Mouse (Mus musculus) spleen, adult 2 months (tissue): ENCODE data around the gene C87436. TPM values are rescaled to one million over a fixed set of nuclear protein-coding genes. Genes with fewer than 3 reads are reported as not detected.
A peak's percentile ranks its signal among the peaks of the same experiment; 100 is the strongest.

Experiments used
- DNase-seq, 2 experiments: peaks; one replicate each; pipeline versions ENCODE4 v3.0.0 to v3.0.0-alpha.2; 2012 to 2021; ENCODE audit warnings: low spot score in 2 of 2, low read depth in 1 of 2
- H3K27ac ChIP-seq: fragments of 200-500 bp; 2 replicates; pipeline ENCODE4 v1.5.1; 2012; ENCODE audit warnings: low read length, inconsistent platforms; ENCODE audit not compliant: insufficient read depth
- H3K27me3 ChIP-seq: fragments of 200-500 bp; 2 replicates; pipeline ENCODE4 v1.6.1; 2012; ENCODE audit warnings: mild to moderate bottlenecking, moderate library complexity, low read length, inconsistent platforms; ENCODE audit not compliant: control insufficient read depth, insufficient read depth
- H3K36me3 ChIP-seq: fragments of 200-500 bp; 2 replicates; pipeline ENCODE4 v1.6.1; 2012; ENCODE audit warnings: mild to moderate bottlenecking, low read length, inconsistent platforms; ENCODE audit not compliant: control insufficient read depth, insufficient read depth
- H3K4me1 ChIP-seq: fragments of 200-500 bp; 2 replicates; pipeline ENCODE4 v1.6.1; 2011; ENCODE audit warnings: inconsistent platforms; ENCODE audit not compliant: control insufficient read depth, insufficient read depth, insufficient read length
- H3K4me3 ChIP-seq: fragments of 200-500 bp; 2 replicates; pipeline ENCODE4 v1.5.1; 2011; ENCODE audit warnings: mild to moderate bottlenecking, inconsistent platforms; ENCODE audit not compliant: insufficient read depth, insufficient read length; ENCODE audit errors: extremely low read depth
- CTCF ChIP-seq: fragments of 200-500 bp; IDR thresholded peaks from 2 replicates; pipeline ENCODE4 v1.5.1; 2011; ENCODE audit warnings: mild to moderate bottlenecking, inconsistent platforms; ENCODE audit not compliant: insufficient read depth, insufficient read length, insufficient replicate concordance; ENCODE audit errors: extremely low read depth
- POLR2A ChIP-seq: fragments of 200-500 bp; IDR thresholded peaks from 2 replicates; pipeline ENCODE4 v1.6.1; 2011; ENCODE audit warnings: low read depth, low read length, inconsistent platforms
- WGBS: fragments of 180-500 bp; shearing (Covaris S2); methylation state at CpG from one replicate; pipeline ENCODE4 v1.1.7; 2018; 5-methylcytosine and 5-hydroxymethylcytosine counted together
- polyA plus RNA-seq: library from polyadenylated mRNA; depleted of rRNA; stranded (reverse); fragments of >200 nt; gene quantifications from 2 replicates; pipeline ENCODE4 v1.2.3, GENCODE M21; 2012

C87436 gene
- polyA plus RNA-seq, 1 experiment: 9.5 TPM

DNA sequence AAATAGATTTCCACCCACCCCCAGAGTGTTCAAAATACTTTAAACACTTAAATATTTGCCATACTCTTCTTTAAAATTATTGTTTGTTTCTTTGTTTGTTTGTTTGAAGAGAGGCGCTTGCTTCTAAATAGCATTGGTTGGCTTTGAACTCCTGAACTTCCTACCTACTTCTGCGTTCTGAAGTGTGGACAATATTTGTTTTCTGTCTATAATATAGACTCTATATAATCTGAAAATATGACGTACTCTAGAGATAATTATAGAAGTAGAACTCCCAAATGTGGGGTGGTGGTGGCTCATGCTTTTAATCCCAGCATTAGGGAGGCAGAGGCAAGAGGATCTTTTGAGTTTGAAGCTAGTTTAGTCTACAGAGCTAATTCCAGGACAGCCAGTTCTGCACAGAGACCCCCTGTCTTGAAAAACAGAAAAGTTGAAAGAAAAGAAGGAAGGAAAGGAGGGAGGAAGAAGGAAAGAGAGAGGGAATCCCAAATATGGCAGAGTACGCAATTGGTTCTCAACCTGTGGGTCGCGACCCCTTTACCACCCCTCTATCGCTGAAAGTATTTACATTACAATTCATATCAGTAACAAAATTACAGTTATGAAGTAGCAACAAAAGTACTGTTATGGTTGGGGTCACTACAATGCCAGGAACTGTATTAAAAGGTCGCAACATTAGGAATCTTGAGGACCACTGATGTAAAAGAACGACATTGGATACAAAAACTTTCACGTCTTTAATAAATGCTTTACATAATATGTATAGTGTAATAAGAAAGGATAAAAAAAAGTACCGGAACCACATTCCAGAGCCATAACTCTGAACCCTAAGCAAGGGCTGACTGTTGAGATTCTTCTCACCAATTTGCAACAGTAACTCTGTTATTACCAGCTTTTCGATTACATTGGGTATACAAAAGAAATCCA lies 35.2 kb upstream of the C87436 start:
- H3K27ac ChIP-seq: no peak overlapping the region
- DNase-seq: no peak
- peaks cover 3% of the 10 kb centered on the region; the same call in 1 of the 2 replicates for H3K36me3 ChIP-seq
- no peak for TF ChIP-seq CTCF
- no peak for TF ChIP-seq POLR2A
- no peak overlapping the region for H3K4me3 ChIP-seq
- no peaks in the 10 kb centered on the region for H3K27me3 ChIP-seq
- H3K4me1 ChIP-seq: peaks cover 3% of the 10 kb centered on the region; the same call in 1 of the 2 replicates
- 53% methylated on average over 12 of the region's 12 CpGs for WGBS

DNA sequence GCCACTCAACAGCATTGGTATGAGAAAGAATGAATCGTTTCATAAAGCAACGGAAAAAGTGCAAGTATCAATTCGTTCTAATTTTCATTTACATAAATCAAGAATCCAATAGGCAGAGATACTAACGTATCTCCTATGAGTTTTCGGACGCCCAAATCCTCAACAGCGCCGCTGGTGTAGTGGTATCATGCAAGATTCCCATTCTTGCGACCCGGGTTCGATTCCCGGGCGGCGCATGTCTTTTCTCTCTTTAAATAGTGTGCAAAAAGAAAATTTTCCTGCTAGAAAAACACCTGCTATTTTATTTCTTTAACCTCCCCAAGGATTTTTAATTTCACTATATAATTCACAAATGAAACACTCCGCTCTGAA lies 34.5 kb upstream of the C87436 start:
- Histone ChIP-seq H3K4me1 (peaks cover 3% of the 10 kb centered on the region; the same call in 1 of the 2 replicates), H3K27ac (no peak overlapping the region), H3K36me3 (peaks cover 3% of the 10 kb centered on the region; the same call in 1 of the 2 replicates), H3K4me3 (peak overlapping the region; percentile 27), H3K27me3 (no peaks in the 10 kb centered on the region)
- DNase-seq: peak in 1 of 2 experiments; percentile 76
- TF ChIP-seq CTCF (no peak), POLR2A (no peak)
- WGBS: 1% methylated on average over 15 of the region's 15 CpGs

DNA sequence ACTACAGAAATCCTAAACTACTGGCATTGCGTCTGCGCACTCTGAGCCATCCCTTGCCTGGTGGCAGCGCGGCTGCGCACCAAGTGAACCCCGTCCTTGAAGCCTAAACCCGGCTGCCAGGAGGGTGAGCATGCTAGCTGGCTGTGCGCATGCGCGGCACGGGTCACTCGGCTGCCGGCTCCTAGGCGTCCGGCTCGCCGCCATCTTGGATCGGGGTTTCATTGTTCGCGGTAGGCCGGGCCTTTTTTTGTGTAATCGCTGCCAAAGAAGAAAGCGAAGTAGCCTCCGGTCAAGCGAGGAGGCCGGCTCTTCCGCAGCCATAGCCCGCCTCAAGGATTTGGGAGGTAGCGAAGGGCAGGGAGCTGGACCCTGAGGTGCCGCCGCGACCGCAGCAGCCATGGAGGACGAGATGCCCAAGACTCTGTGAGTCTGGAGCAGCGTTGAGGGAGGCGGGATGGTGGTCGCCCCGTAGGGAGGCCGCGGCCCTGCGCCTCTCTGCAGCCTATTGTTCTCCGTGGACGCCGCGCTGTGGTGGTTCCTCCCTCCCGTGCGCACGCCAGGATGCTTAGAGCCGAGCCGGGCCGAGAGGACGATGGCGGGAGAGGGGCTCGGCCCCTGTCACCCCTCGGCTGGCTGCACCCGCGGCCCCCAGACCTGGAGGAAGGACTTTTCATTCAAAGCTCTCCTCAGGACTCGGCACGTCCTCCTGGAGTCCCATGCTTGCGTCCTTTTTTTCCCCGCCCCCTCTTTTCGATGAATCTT lies 33.9 kb upstream of the C87436 start, which contains the start of gene Tia1:
Tia1 (plus strand) TSS at position 120 of the 762 bp plus-strand sequence.
- peak within 1 kb of the TSS; percentile 88 for H3K4me3 ChIP-seq
- TF ChIP-seq POLR2A (no peak), CTCF (no peak)
- peak; percentile 93 to 95 for DNase-seq

DNA sequence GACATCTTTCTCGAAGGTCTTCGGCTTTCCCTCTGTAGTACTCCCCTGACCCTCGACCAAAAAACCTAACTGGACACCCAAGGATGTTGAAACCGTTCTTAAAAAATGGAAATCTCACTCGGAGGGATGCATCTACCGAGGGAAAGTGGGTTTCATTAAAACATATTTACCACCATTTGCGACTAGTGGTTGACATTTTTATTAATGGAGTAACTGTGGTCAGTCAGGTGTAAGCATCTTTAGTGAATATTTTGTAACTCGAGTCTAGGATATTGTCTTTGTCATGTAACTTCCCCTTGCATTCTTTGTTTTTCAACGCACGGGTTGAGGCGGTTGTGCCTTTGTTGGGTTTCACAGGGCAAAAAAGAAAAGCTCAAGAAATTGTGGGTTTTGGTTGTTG lies 33.2 kb upstream of the C87436 start:
- under 1% methylated on average over 11 of the region's 11 CpGs for WGBS
- H3K27ac ChIP-seq: no peak overlapping the region; the same call in 1 of the 2 replicates
- peaks cover 3% of the 10 kb centered on the region; the same call in 1 of the 2 replicates for H3K4me1 ChIP-seq
- no peaks in the 10 kb centered on the region for H3K27me3 ChIP-seq
- H3K36me3 ChIP-seq: peaks cover 3% of the 10 kb centered on the region; the same call in 1 of the 2 replicates
- DNase-seq: no peak
- H3K4me3 ChIP-seq: peak overlapping the region; percentile 88
- TF ChIP-seq CTCF: no peak
- TF ChIP-seq POLR2A: no peak

More for the DNA sequence above, 33.9 kb upstream of the C87436 start, which contains the start of gene Tia1:
- Histone ChIP-seq H3K27me3 (no peaks in the 10 kb centered on the region), H3K27ac (peak within 1 kb of the TSS; percentile 90), H3K4me1 (peaks cover 3% of the 10 kb centered on the region; the same call in 1 of the 2 replicates), H3K36me3 (peaks cover 3% of the 10 kb centered on the region; the same call in 1 of the 2 replicates)
- under 1% methylated on average over 61 of the region's 62 CpGs for WGBS

DNA sequence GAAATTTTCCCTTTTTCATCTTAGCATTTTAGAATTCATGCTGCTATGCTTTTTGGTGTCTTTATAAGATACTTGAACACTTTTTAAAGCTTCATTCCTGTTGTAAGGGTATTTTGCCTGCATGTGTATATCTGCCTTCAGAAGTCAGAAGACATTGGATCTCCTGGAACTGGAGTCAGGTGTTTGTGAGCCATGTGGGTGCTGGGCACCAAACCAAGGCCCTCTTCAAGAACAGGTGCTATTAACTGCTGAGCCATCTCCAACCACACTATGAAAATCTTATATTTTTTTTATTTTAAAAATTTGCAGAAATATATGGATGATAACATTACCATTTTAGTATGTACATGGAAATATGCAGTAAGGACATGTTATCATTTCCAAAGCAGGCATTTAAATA lies 31.9 kb upstream of the C87436 start:
- TF ChIP-seq CTCF: no peak
- TF ChIP-seq POLR2A: no peak
- no peak for DNase-seq
- H3K4me3 ChIP-seq: no peak overlapping the region
- H3K36me3 ChIP-seq: peaks cover 3% of the 10 kb centered on the region; the same call in 1 of the 2 replicates
- no peak overlapping the region for H3K27ac ChIP-seq
- H3K4me1 ChIP-seq: peaks cover 3% of the 10 kb centered on the region; the same call in 1 of the 2 replicates
- H3K27me3 ChIP-seq: no peaks in the 10 kb centered on the region

DNA sequence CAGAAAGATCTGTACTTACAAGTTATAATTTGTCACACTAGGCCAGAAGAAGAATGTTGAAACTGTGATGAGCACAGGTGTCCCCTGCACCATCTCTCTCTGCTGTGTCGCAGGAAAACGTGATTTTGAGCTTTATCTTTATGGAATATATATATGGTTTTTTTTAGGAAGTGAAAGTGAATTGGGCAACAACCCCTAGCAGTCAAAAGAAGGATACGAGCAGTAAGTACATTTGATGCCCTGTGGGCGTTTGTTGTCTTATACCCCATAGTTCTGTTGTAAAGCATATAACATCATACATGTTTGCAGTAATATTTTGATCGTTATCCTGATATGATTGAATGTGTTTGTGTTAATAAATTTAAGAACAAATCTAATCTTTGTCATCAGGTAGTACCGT lies 19.5 kb upstream of the C87436 start:
- no peak for DNase-seq
- Histone ChIP-seq H3K27ac (no peak overlapping the region), H3K4me1 (no peaks in the 10 kb centered on the region), H3K4me3 (no peak overlapping the region), H3K36me3 (peaks cover 33% of the 10 kb centered on the region), H3K27me3 (no peaks in the 10 kb centered on the region)
- 64% methylated on average over 6 of the region's 6 CpGs for WGBS
- TF ChIP-seq CTCF (no peak), POLR2A (no peak)
